Mouse (Mus musculus) spleen, adult 2 months (tissue): ENCODE measurements around the gene Tsen54. TPM values are rescaled to one million over a fixed set of nuclear protein-coding genes. Genes with fewer than 3 reads are reported as not detected.

Source experiments
- DNase-seq, 2 experiments: peaks; one replicate each; pipeline versions ENCODE4 v3.0.0 to v3.0.0-alpha.2; 2012 to 2021; ENCODE audit warnings: low spot score in 2 of 2, low read depth in 1 of 2
- H3K27ac ChIP-seq: fragments of 200-500 bp; 2 replicates; pipeline ENCODE4 v1.5.1; 2012; ENCODE audit warnings: low read length, inconsistent platforms; ENCODE audit not compliant: insufficient read depth
- H3K27me3 ChIP-seq: fragments of 200-500 bp; 2 replicates; pipeline ENCODE4 v1.6.1; 2012; ENCODE audit warnings: mild to moderate bottlenecking, moderate library complexity, low read length, inconsistent platforms; ENCODE audit not compliant: control insufficient read depth, insufficient read depth
- H3K36me3 ChIP-seq: fragments of 200-500 bp; 2 replicates; pipeline ENCODE4 v1.6.1; 2012; ENCODE audit warnings: mild to moderate bottlenecking, low read length, inconsistent platforms; ENCODE audit not compliant: control insufficient read depth, insufficient read depth
- H3K4me1 ChIP-seq: fragments of 200-500 bp; 2 replicates; pipeline ENCODE4 v1.6.1; 2011; ENCODE audit warnings: inconsistent platforms; ENCODE audit not compliant: control insufficient read depth, insufficient read depth, insufficient read length
- H3K4me3 ChIP-seq: fragments of 200-500 bp; 2 replicates; pipeline ENCODE4 v1.5.1; 2011; ENCODE audit warnings: mild to moderate bottlenecking, inconsistent platforms; ENCODE audit not compliant: insufficient read depth, insufficient read length; ENCODE audit errors: extremely low read depth
- CTCF ChIP-seq: fragments of 200-500 bp; IDR thresholded peaks from 2 replicates; pipeline ENCODE4 v1.5.1; 2011; ENCODE audit warnings: mild to moderate bottlenecking, inconsistent platforms; ENCODE audit not compliant: insufficient read depth, insufficient read length, insufficient replicate concordance; ENCODE audit errors: extremely low read depth
- POLR2A ChIP-seq: fragments of 200-500 bp; IDR thresholded peaks from 2 replicates; pipeline ENCODE4 v1.6.1; 2011; ENCODE audit warnings: low read depth, low read length, inconsistent platforms
- WGBS: fragments of 180-500 bp; shearing (Covaris S2); methylation state at CpG from one replicate; pipeline ENCODE4 v1.1.7; 2018; 5-methylcytosine and 5-hydroxymethylcytosine counted together
- polyA plus RNA-seq: library from polyadenylated mRNA; depleted of rRNA; stranded (reverse); fragments of >200 nt; gene quantifications from 2 replicates; pipeline ENCODE4 v1.2.3, GENCODE M21; 2012

Tsen54 gene
- polyA plus RNA-seq, 1 experiment = 30.8 TPM

DNA sequence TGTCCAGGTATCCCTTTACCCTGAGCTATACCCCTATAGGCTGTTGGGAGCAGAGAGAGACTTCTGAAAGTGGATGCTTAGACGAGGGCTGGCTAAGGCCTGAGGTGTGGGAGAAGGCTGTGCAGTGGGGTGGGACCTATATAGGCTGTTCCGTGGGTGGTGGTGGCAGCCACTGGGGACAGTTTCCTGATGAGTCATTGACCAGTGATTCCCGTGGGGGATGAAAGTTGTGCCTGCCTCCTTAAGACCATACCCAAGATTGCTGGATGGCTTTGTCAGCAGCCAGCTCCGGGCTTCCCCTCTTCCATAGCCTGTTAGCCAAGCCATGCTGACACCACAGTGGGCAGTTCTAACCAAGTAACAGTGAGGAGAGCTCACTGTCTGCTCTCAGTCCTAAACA lies 6.5 kb downstream of the Tsen54 start:
- TF ChIP-seq CTCF (no peak), POLR2A (no peak)
- no peak overlapping the region for H3K27ac ChIP-seq
- no peak overlapping the region for H3K4me3 ChIP-seq
- no peaks in the 10 kb centered on the region; the same call in none of the 2 replicates for H3K36me3 ChIP-seq
- no peaks in the 10 kb centered on the region; the same call in 1 of the 2 replicates for H3K27me3 ChIP-seq
- no peak for DNase-seq
- peaks cover 4% of the 10 kb centered on the region for H3K4me1 ChIP-seq
- WGBS = 64% methylated on average over 4 of the region's 4 CpGs

DNA sequence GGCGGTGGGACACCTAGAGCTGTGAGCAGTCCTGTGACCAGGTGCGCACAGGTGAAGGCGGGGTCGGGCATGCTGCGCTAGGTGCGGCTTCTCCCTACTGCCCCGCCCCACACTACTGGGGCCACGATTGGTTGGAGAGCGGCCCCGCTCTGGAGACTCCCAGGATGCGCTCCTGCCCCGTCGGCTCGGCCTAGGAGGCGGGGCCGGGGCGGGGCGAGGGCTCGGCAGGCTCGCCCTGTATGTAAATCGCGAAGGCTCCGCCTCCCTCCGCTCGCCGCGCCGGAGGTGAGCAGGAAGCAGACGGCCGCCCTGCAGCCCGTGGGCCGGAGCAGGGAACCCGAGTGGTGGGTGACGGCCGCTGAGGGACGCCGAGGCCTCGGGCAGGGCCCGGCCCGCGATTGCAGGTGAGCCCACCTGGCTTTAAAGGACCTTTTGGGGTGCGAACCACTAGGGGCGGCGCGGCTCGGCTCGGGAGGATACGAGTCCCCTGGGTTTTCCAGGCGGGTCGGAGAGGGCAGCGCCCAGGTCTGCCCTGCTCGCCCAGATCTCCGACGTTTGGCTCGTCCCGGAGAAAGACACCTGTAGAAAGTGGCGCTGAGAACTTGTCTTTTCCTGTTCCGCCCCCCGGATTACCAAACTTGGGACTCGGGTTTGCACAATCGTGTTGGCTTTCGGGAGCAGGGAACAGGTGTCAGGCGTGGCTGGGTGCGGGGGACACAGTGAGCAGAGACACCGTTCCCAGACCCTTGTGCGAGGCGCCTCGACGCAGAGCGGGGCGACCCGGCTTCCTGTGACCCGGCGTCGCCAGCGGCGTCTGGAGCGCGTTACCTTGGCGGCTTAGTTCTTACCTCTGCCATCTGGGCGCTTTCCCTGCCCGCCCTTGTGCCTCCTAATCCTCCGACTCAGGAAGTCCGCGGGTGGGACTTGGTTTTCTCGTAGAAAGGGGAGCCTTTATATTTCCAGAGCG lies 9.5 kb downstream of the Tsen54 start, which contains the start of gene Llgl2:
Gene Llgl2, plus strand, starts transcription at position 276 of the 967 bp plus-strand sequence.
- TF ChIP-seq POLR2A (peak; percentile 71; the same call in 1 of the 2 replicates), CTCF (no peak)
- H3K27ac ChIP-seq = peak within 1 kb of the TSS; percentile 60
- no peaks in the 10 kb centered on the region; the same call in 1 of the 2 replicates for H3K27me3 ChIP-seq
- peak; percentile 53 to 87 for DNase-seq
- H3K4me3 ChIP-seq = peak within 1 kb of the TSS; percentile 80
- H3K36me3 ChIP-seq = no peaks in the 10 kb centered on the region; the same call in 1 of the 2 replicates
- H3K4me1 ChIP-seq = peaks cover 4% of the 10 kb centered on the region
- WGBS = 1% methylated on average over 87 of the region's 87 CpGs

DNA sequence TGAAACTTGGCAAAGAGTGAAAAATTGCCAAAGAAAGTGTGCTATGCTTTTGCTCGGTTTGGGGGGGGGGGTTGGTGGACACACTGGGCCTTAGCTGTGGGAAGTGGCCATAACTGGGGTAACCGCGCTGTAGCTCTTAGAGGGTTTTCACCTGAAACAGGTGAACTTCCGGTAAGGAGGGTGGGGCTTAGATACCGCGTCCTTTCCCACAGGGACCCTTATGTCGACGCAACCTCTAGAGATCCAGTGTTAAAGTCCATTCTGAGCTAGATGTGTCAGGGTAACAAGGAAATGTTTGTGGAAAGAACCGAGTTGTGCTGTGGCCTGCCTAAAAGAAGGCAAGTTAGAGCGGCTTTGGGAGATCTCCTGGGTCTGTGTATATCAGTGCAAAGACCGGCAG lies 10.3 kb downstream of the Tsen54 start:
- Histone ChIP-seq H3K27me3 (no peaks in the 10 kb centered on the region; the same call in 1 of the 2 replicates), H3K36me3 (no peaks in the 10 kb centered on the region; the same call in 1 of the 2 replicates), H3K4me1 (peaks cover 4% of the 10 kb centered on the region), H3K4me3 (peak overlapping the region; percentile 80; the same call in 1 of the 2 replicates), H3K27ac (no peak overlapping the region)
- no peak for DNase-seq
- no peak for TF ChIP-seq POLR2A
- no peak for TF ChIP-seq CTCF
- 29% methylated on average over 11 of the region's 11 CpGs for WGBS

DNA sequence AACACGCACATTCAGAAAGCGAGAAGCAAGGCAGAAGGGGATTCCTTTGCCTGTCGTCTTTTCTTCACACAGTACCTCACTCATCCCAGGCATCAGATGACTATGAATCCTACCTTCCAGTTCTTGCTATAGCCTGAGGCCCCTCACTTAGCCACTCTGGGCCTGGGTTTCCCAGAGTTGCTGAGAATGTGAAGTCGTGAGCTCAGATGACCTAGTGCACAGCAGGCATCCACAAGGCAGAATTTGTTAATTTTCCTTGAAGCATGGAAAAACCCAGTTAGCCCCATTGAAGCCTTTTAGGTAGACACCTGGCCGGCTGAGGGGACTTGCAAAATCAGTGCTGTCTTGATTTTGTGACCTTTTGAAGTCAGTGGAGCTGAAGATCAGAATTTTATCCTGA lies 12.0 kb downstream of the Tsen54 start:
- H3K27me3 ChIP-seq = no peaks in the 10 kb centered on the region; the same call in 1 of the 2 replicates
- WGBS = 89% methylated on average over 5 of the region's 5 CpGs
- H3K4me1 ChIP-seq = peaks cover 4% of the 10 kb centered on the region
- TF ChIP-seq CTCF (no peak), POLR2A (no peak)
- H3K27ac ChIP-seq = no peak overlapping the region
- no peaks in the 10 kb centered on the region; the same call in 1 of the 2 replicates for H3K36me3 ChIP-seq
- DNase-seq = no peak
- no peak overlapping the region for H3K4me3 ChIP-seq

DNA sequence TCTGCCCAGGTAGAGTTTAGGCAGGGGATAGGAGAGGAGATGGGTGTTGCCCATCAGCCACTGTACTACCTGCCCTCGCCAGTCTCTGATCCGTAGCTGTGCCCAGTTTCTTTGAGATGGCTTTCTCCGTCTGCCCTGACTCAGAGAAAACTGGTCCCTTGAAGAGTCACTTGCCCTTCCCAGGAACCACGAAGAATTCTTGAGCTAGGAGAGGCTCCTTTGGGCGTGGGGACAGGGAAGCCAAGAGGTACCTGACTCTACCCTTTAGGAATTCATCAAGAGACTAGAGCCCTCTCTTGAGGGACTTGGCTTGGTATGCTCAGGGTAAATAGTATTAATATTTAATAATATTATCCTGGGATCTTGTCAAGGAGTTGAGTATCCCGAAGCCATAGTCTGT lies 13.1 kb downstream of the Tsen54 start:
- no peak for DNase-seq
- Histone ChIP-seq H3K27ac (no peak overlapping the region), H3K4me3 (no peak overlapping the region), H3K27me3 (no peaks in the 10 kb centered on the region; the same call in 1 of the 2 replicates), H3K36me3 (no peaks in the 10 kb centered on the region; the same call in 1 of the 2 replicates), H3K4me1 (peaks cover 4% of the 10 kb centered on the region)
- 88% methylated on average over 6 of the region's 6 CpGs for WGBS
- no peak for TF ChIP-seq POLR2A
- TF ChIP-seq CTCF = no peak

DNA sequence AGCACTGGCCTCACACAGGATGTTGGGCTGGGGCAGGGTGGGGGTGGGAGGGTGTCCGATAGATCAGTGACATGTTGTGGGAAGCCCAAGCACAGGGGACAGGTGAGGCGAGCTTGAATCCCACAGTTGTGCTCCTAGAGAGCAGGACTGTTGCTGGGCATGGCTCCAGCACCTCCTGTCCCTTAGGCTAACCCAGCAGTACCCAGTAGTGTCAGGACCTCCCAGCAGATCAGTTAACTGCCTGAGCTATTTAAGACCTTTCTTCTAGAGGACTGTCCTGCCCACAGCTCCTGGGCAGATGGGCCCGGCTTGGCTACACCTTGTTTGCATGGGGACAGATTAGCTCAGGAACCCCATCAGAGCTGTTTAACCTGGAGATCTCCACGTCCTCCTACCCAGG lies 14.5 kb downstream of the Tsen54 start:
- H3K27ac ChIP-seq = no peak overlapping the region
- H3K36me3 ChIP-seq = no peaks in the 10 kb centered on the region
- no peak for DNase-seq
- WGBS = 81% methylated on average over 4 of the region's 4 CpGs
- no peaks in the 10 kb centered on the region; the same call in 1 of the 2 replicates for H3K27me3 ChIP-seq
- no peaks in the 10 kb centered on the region; the same call in 1 of the 2 replicates for H3K4me1 ChIP-seq
- no peak for TF ChIP-seq CTCF
- TF ChIP-seq POLR2A = no peak
- H3K4me3 ChIP-seq = no peak overlapping the region

DNA sequence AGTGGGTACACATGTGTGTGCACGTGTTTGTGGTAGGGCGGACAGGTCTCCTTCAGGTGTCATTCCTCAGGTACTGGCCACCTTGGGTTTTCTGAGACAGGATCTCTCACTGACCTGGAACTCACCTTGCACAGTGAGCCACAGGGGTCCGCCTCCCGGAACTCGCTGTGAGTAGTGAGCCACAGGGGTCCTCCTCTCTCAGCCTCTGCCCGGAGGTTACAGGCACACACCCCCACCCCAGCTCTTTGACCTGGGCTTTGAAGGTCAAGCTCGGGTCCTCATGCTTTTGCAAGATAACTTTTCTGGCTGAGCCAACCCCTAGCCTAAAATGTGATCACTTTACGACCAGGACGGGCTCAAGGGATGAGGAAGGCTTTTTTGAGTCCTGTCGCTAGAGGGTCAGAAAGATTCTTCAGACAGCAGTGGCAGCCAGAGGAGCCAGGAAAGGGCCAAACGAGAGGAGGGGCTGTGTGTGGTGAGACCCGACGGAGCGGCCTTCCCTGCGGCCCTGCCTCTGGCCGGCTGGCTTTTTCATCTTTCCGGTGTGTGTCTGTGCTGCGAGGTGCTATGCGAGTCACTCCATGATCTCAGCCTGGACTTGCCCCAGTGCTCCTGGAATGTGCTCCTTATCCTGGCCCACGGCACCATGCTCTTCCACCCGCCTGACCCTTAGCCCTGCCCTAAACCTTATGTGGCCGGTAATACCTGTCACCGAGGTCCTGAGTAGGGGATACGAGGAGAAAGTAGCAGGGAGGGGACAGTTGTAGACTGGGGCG lies 16.2 kb downstream of the Tsen54 start:
- no peak for TF ChIP-seq CTCF
- no peak for TF ChIP-seq POLR2A
- Histone ChIP-seq H3K4me3 (no peak overlapping the region), H3K27me3 (no peaks in the 10 kb centered on the region), H3K27ac (no peak overlapping the region), H3K4me1 (no peaks in the 10 kb centered on the region; the same call in 1 of the 2 replicates), H3K36me3 (no peaks in the 10 kb centered on the region)
- 92% methylated on average over 25 of the region's 25 CpGs for WGBS
- DNase-seq = no peak
